Mouse (Mus musculus): ENCODE data around the gene Myadm.
"Not testable (repeated sequence)": the region's sequence is repeated elsewhere in the genome, so short reads cannot be mapped to it uniquely, and the experiment has no call there.

Myadm gene

GRCm38 (mm10) chr7:3288976-3289970 is at the start of gene Myadm, which contains the start of gene Prkcg:
TSS of gene Myadm (plus strand) at chr7:3289080.
TSS of gene Prkcg (plus strand) at chr7:3289179.
- peak; percentile 84 to 88 for DNase-seq

- DNase-seq = no peak
Measured at GRCm38 (mm10) chr7:3239193-3239592, 49.7 kb upstream of the Myadm start.

GRCm38 (mm10) chr7:3260701-3261100 is 28.2 kb upstream of the Myadm start:
- no peak for DNase-seq

GRCm38 (mm10) chr7:3261446-3261845 is 27.4 kb upstream of the Myadm start:
- DNase-seq = no peak

- peak; percentile 23 to 24 for DNase-seq
Measured at GRCm38 (mm10) chr7:3262789-3263188, 26.1 kb upstream of the Myadm start.

- no peak for DNase-seq
Measured at GRCm38 (mm10) chr7:3264390-3265022, 24.4 kb upstream of the Myadm start.

- no peak for DNase-seq
Measured at GRCm38 (mm10) chr7:3265311-3265710, 23.6 kb upstream of the Myadm start.

GRCm38 (mm10) chr7:3267261-3267660 is 21.6 kb upstream of the Myadm start:
- DNase-seq = no peak

- no peak for DNase-seq
Measured at GRCm38 (mm10) chr7:3267888-3268287, 21.0 kb upstream of the Myadm start.

- no peak for DNase-seq
Measured at GRCm38 (mm10) chr7:3268291-3268690, 20.6 kb upstream of the Myadm start.

- no peak for DNase-seq
Measured at GRCm38 (mm10) chr7:3272206-3272605, 16.7 kb upstream of the Myadm start.

GRCm38 (mm10) chr7:3275455-3276170 is 13.3 kb upstream of the Myadm start:
- DNase-seq = no peak

GRCm38 (mm10) chr7:3276781-3277180 is 12.1 kb upstream of the Myadm start:
- DNase-seq = not testable (repeated sequence)

- no peak for DNase-seq
Measured at GRCm38 (mm10) chr7:3280080-3280653, 8.7 kb upstream of the Myadm start.

GRCm38 (mm10) chr7:3280654-3281153 is 8.2 kb upstream of the Myadm start:
- DNase-seq = no peak

- no peak for DNase-seq
Measured at GRCm38 (mm10) chr7:3281741-3282140, 7.1 kb upstream of the Myadm start.

GRCm38 (mm10) chr7:3283081-3283875 is 5.6 kb upstream of the Myadm start:
- DNase-seq = no peak

- DNase-seq = no peak
Measured at GRCm38 (mm10) chr7:3284604-3285003, 4.3 kb upstream of the Myadm start.

GRCm38 (mm10) chr7:3286036-3286435 is 2.8 kb upstream of the Myadm start:
- DNase-seq = no peak

- no peak for DNase-seq
Measured at GRCm38 (mm10) chr7:3287186-3287585, 1.7 kb upstream of the Myadm start.

GRCm38 (mm10) chr7:3290257-3291033 is 1.6 kb downstream of the Myadm start:
- DNase-seq = peak; percentile 85 to 93

Data from cerebellum, adult 18-20 months (tissue).